Mouse (Mus musculus) midbrain, embryonic 12.5 days (tissue): ENCODE measurements around the gene Cemip2. TPM values are rescaled to one million over a fixed set of nuclear protein-coding genes. Genes with fewer than 3 reads are reported as not detected.

Experiments
- ATAC-seq: fragments of 200-750 bp; cut with Nextera tagmentation; 2 replicates; pipeline ENCODE4 v1.8.0; 2017; ENCODE audit warnings: low read depth, moderate TSS enrichment, moderate library complexity; ENCODE audit not compliant: low FRiP score
- H3K27ac ChIP-seq: fragments of 300-500 bp; sonication (generic); replicated peaks from 2 replicates; pipeline ENCODE4 v1.5.1; 2016; ENCODE audit warnings: mild to moderate bottlenecking
- H3K27me3 ChIP-seq: fragments of 300-500 bp; sonication (generic); 2 replicates; pipeline ENCODE4 v1.6.1; 2016; ENCODE audit warnings: mild to moderate bottlenecking
- H3K36me3 ChIP-seq: fragments of 300-500 bp; sonication (generic); 2 replicates; pipeline ENCODE4 v1.6.1; 2016
- H3K4me1 ChIP-seq: fragments of 300-500 bp; sonication (generic); 2 replicates; pipeline ENCODE4 v1.6.1; 2016
- H3K4me2 ChIP-seq: fragments of 300-500 bp; sonication (generic); replicated peaks from 2 replicates; pipeline ENCODE4 v1.6.1; 2016; ENCODE audit warnings: mild to moderate bottlenecking, moderate library complexity
- H3K4me3 ChIP-seq: fragments of 300-500 bp; sonication (generic); 2 replicates; pipeline ENCODE4 v1.5.1; 2016; ENCODE audit warnings: mild to moderate bottlenecking
- H3K9ac ChIP-seq: fragments of 300-500 bp; sonication (generic); replicated peaks from 2 replicates; pipeline ENCODE4 v1.6.1; 2016; ENCODE audit warnings: mild to moderate bottlenecking, moderate library complexity
- H3K9me3 ChIP-seq: fragments of 300-500 bp; sonication (generic); 2 replicates; pipeline ENCODE4 v1.6.1; 2016; ENCODE audit warnings: mild to moderate bottlenecking
- WGBS: fragments of 180-500 bp; shearing (Covaris S2); methylation state at CpG from one replicate; pipeline ENCODE4 v1.1.7; 2016; 5-methylcytosine and 5-hydroxymethylcytosine counted together
- polyA plus RNA-seq: library from polyadenylated mRNA; unstranded; fragments of >200 nt; fragmentation: Nextera tagmentation; extraction: Ambion mirVana; gene quantifications from 2 replicates; pipeline ENCODE4 v1.2.1, GENCODE M21; 2016

Gene Cemip2
- polyA plus RNA-seq, 1 experiment from 2014 or later: 105 TPM

DNA sequence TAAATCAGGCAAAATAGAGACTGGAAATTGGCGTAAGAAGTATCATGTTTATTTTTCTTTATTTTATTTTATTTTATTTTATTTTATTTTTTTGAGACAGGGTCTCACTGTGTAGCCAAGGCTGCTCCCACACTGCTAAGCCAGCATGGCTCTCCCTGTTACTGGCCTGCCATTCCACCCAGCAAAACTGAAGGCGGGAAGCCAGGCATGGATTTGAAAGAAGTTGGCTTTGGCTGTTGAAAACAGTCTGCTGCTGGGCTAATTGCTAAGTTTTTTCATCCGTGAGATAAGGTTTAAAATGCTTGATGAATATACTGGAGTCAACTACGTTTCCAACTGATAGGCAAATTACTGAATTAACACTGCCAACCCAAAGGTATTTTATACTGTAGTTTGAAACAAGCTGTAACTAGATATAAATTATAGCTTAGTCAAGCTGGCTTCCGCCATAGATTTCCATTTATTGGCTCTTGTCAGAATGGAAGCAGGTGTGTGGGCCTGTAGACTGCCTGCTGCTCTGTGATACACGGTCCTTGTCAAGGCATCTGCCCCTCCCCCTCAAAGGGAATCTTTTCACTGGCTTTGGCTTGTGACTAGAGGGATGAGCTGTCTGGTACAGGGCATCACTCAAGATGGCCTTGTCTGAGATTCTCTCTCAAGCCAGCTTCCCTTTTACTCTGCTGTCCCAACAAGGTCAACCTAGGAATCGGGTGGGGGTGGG lies 3.1 kb downstream of the Cemip2 start:
- Histone ChIP-seq H3K36me3 (no peaks in the 10 kb centered on the region), H3K9me3 (no peaks in the 10 kb centered on the region), H3K27ac (peak overlapping the region; percentile 95), H3K27me3 (no peaks in the 10 kb centered on the region), H3K4me3 (peak overlapping the region; percentile 93), H3K4me2 (peak overlapping the region; percentile 89), H3K9ac (peak overlapping the region; percentile 96), H3K4me1 (peaks cover 74% of the 10 kb centered on the region)
- ATAC-seq: no peak
- WGBS: 42% methylated on average over 7 of the region's 7 CpGs

DNA sequence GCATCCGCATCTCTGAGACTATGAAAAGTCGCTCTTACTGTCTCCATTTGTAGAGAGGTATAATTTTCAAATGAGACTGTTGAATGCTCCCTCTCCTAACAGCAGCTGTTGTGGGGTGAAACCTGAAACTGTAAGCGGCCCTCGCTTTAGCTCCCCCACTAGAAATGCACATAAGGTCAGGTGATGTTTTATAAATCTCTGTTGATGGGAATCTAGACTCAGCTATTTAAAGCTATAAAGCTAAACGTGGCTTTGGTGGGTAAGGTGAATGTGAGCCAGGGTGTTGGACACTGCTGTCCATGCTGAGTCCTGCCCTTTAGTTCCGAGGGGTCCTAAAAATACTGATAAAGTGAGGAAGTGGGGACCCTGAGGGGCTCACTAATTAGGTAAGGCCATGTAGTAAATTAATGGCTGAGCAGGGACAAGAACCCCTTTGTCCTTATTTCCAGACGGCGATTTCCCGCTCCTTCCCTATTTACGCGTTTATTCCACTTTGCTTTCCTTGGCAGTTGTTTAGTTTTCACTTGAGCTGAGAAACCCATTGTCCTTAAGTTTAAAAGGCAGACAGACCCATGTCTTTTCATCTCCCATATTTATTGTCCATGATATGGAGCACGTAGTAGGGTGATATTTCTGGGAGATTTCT lies 3.8 kb downstream of the Cemip2 start:
- peak overlapping the region; percentile 93 for H3K4me3 ChIP-seq
- H3K36me3 ChIP-seq: no peaks in the 10 kb centered on the region
- no peaks in the 10 kb centered on the region for H3K9me3 ChIP-seq
- H3K4me1 ChIP-seq: peaks cover 78% of the 10 kb centered on the region
- no peaks in the 10 kb centered on the region for H3K27me3 ChIP-seq
- peak overlapping the region; percentile 29 for H3K9ac ChIP-seq
- peak overlapping the region; percentile 95 for H3K27ac ChIP-seq
- peak overlapping the region; percentile 89 for H3K4me2 ChIP-seq
- 49% methylated on average over 12 of the region's 12 CpGs for WGBS
- ATAC-seq: no peak

DNA sequence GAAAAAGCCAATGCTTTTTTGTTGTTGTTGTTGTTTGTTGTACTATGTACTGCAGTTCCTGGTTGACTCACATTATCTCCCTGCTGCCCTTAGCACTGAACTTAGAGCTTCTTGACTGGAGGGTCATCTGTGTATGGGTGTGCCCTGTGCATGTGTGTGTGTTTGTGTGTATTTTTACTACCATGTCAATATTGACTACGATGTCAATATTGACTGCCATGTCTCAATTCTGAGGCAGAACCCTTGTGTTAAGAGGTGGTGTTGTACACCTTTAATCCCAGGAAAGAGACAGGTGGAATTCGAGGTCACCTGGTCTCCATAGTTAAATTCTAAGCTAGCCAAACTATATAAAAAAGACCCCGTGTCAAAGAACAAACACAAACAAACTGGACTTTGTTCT lies 5.6 kb downstream of the Cemip2 start:
- no peak overlapping the region for H3K4me3 ChIP-seq
- H3K4me2 ChIP-seq: peak overlapping the region; percentile 46
- no peaks in the 10 kb centered on the region for H3K36me3 ChIP-seq
- no peaks in the 10 kb centered on the region for H3K9me3 ChIP-seq
- peak overlapping the region; percentile 98 for H3K27ac ChIP-seq
- 61% methylated on average over 3 of the region's 3 CpGs for WGBS
- peak overlapping the region; percentile 46; the same call in 1 of the 2 replicates for H3K9ac ChIP-seq
- no peaks in the 10 kb centered on the region for H3K27me3 ChIP-seq
- H3K4me1 ChIP-seq: peaks cover 86% of the 10 kb centered on the region
- ATAC-seq: no peak

DNA sequence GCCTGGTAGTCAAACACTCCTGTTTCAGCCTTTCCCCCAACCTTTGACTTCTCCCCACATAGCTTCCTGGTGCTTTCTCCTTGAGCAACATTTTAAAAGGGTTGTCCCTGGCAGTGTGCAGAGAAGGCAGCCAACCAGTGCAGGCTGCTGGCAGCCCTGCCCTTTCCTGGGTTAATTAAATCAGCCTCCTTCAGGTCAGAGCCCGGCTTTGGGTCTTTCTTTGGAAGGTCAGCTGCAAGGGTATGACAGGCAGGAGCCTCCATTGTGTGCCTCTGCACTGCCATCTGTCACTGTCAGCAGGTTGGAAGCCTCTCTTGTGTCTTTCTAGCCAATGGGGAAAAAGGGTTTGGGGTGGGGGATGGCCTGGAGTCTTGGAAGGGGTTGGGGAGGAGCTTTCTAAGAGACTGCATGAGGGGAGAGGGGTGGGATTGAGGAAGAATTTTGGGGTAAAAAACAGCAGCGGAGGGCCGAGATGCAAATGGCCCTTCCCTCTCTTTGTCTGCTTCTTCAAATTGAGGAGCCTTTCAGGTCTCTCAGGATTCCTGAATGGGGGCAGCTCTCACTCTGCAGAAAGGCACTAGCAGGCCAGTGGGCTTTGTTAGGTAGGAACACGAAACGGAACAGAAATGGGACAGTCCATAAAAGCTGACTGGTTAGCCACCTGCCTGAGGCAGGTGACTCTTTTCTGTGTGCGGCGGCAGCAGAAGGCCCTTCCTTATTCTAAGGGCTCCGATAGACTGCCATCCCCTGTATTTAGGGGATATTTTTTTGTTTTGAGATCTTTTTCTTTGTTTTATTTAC lies 6.4 kb downstream of the Cemip2 start:
- H3K27ac ChIP-seq: peak overlapping the region; percentile 98
- peaks cover 89% of the 10 kb centered on the region for H3K4me1 ChIP-seq
- peak overlapping the region; percentile 46 for H3K9ac ChIP-seq
- H3K4me2 ChIP-seq: peak overlapping the region; percentile 46
- H3K27me3 ChIP-seq: no peaks in the 10 kb centered on the region
- ATAC-seq: peak; percentile 88
- 8% methylated on average over 8 of the region's 8 CpGs for WGBS
- no peaks in the 10 kb centered on the region for H3K36me3 ChIP-seq
- no peaks in the 10 kb centered on the region for H3K9me3 ChIP-seq
- H3K4me3 ChIP-seq: peak overlapping the region; percentile 10; the same call in 1 of the 2 replicates

DNA sequence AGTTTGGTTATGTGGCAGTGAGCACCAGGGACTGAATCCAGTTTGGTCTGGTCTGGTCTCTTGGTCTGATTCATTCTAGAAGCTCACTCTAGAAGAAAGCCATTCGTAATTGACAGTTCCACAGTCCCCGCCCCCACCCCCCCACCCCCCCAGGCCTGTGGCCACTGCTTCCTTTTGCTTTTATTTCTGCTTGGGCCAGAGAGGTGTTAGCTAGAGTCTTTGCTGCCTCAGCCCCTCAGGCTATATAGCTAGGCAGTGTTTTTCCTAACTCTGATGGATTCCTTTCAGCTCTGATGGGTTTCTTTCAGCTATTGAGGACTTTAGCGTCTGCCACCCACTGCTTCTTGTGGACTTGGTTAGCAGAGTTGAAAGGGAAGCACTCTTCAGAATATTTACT lies 7.0 kb downstream of the Cemip2 start:
- Histone ChIP-seq H3K4me1 (peaks cover 90% of the 10 kb centered on the region), H3K9ac (peak overlapping the region; percentile 46), H3K9me3 (no peaks in the 10 kb centered on the region), H3K4me3 (peak overlapping the region; percentile 10; the same call in 1 of the 2 replicates), H3K27me3 (no peaks in the 10 kb centered on the region), H3K27ac (peak overlapping the region; percentile 98), H3K4me2 (peak overlapping the region; percentile 46), H3K36me3 (no peaks in the 10 kb centered on the region)
- WGBS: 3% methylated on average over 3 of the region's 3 CpGs
- ATAC-seq: peak; percentile 2

DNA sequence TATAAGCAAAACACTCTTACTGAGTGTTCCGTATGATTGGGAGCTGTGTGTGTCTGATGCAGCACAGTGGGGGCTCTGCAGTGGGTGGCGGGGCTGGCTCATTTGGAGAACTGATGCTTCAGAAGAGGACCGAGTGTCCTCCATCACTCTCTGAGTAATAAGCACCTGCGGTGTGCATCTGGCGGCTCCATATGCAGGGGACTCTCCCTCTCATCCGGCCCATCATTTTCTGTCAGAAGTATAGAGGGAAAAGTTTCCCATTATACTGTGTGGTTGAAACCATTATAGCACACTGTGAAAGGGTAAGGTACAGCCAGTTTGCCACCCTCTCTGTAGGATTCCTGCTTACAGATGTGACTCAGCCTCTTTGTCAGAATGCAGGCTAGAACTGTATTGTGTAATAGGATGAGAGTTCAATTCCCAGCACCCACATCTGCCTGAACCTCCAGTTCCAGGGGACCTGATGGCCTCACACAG lies 8.9 kb downstream of the Cemip2 start:
- peaks cover 80% of the 10 kb centered on the region for H3K4me1 ChIP-seq
- no peak for ATAC-seq
- no peaks in the 10 kb centered on the region for H3K27me3 ChIP-seq
- peak overlapping the region; percentile 28 for H3K4me2 ChIP-seq
- no peaks in the 10 kb centered on the region for H3K36me3 ChIP-seq
- H3K4me3 ChIP-seq: no peak overlapping the region
- no peak overlapping the region for H3K9ac ChIP-seq
- peak overlapping the region; percentile 81 for H3K27ac ChIP-seq
- 43% methylated on average over 6 of the region's 6 CpGs for WGBS
- no peaks in the 10 kb centered on the region for H3K9me3 ChIP-seq

DNA sequence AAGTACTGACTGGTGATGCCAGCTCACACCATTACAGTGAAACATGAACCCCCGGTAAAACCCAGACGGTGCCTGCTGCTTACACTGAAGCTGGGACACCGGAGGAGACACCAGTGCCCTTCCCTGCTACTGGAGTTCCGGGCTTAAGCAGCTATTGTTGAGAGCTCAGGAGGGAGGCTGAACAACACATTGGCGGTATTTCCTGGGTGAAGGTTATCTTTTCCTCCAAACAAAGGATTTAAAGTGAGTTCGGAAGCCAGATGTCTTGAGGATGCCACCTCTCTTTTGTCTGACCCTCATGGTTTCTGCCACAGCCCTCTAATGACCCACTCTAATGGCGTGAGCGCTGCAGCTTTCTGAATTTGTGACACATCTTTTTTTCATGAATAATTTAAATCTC lies 10.9 kb downstream of the Cemip2 start:
- Histone ChIP-seq H3K36me3 (peaks cover 15% of the 10 kb centered on the region), H3K27ac (peak overlapping the region; percentile 94), H3K9me3 (no peaks in the 10 kb centered on the region), H3K4me3 (peak overlapping the region; percentile 3; the same call in 1 of the 2 replicates), H3K4me1 (peaks cover 63% of the 10 kb centered on the region), H3K9ac (peak overlapping the region; percentile 47), H3K27me3 (no peaks in the 10 kb centered on the region), H3K4me2 (peak overlapping the region; percentile 41)
- WGBS: 3% methylated on average over 8 of the region's 8 CpGs
- ATAC-seq: no peak

DNA sequence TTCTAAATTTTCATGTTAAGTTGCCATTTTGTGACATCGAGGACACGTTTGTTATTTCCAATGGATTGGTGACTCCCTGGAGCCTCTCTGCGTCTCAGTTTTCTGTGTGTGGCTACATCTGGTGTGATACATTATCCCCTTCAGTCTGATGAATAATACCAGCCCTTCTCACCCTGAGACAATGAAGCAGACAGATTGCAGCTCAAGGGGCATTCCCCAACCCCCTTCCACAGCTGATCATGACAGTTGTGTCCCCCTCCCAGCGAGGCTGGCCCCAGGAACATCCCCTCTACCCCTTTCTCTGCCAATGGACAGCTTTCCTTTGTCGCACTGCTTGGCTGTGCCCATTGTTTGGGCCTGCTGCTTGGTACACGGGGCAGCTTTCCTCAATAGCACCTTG lies 11.5 kb downstream of the Cemip2 start:
- H3K4me1 ChIP-seq: peaks cover 56% of the 10 kb centered on the region
- no peaks in the 10 kb centered on the region for H3K9me3 ChIP-seq
- 7% methylated on average over 6 of the region's 6 CpGs for whole genome bisulfite sequencing
- no peaks in the 10 kb centered on the region for H3K27me3 ChIP-seq
- no peak overlapping the region; the same call in 1 of the 2 replicates for H3K9ac ChIP-seq
- no peak overlapping the region for H3K4me3 ChIP-seq
- peak; percentile 82 for ATAC-seq
- H3K27ac ChIP-seq: peak overlapping the region; percentile 94
- peaks cover 22% of the 10 kb centered on the region for H3K36me3 ChIP-seq
- peak overlapping the region; percentile 41; the same call in 1 of the 2 replicates for H3K4me2 ChIP-seq

DNA sequence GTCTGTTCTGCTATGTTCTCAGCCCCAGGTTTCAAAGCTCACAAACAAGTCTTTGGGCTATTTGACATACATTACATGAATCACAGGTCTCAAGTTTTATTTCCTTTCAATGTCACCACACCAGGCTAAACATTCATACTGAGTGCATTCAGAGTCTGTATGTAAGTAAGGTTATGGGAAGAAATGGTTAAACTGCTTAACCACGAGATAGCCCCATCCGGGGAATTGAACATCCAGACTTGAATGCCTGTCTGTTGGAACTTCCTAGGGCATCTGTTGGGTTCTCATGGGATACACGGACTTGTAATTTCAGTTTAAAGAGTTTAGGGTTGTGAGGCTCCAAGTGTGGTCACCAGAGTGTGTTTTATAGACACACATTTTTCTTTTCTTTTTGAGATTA lies 13.2 kb downstream of the Cemip2 start:
- Histone ChIP-seq H3K27ac (peak overlapping the region; percentile 60), H3K4me1 (peaks cover 40% of the 10 kb centered on the region), H3K36me3 (peaks cover 35% of the 10 kb centered on the region)

DNA sequence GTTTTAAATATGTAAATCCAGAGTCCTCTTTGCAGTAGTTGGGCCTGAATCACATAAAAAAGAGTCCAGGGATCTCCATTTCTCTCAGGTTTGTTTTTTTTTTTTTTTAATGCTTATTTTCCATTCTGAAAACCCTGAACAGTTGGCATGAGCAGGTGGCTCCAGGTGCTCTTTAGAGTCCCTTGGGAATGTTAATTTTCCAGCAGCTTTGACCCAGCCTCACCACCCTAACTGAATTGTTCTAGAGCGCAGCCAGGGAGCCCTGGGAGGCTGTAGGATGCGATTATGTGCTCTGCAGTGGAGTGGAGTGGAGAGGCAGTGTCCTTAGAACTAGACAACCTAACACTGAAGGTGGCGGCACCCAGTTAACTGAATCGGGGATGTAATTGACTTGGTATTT lies 13.7 kb downstream of the Cemip2 start:
- H3K4me3 ChIP-seq: no peak overlapping the region
- peaks cover 38% of the 10 kb centered on the region for H3K36me3 ChIP-seq
- WGBS: 71% methylated on average over 4 of the region's 4 CpGs
- peaks cover 37% of the 10 kb centered on the region for H3K4me1 ChIP-seq
- ATAC-seq: no peak
- no peak overlapping the region for H3K4me2 ChIP-seq
- H3K9me3 ChIP-seq: no peaks in the 10 kb centered on the region
- no peaks in the 10 kb centered on the region for H3K27me3 ChIP-seq
- H3K27ac ChIP-seq: peak overlapping the region; percentile 60
- H3K9ac ChIP-seq: no peak overlapping the region

More for the DNA sequence above, 13.2 kb downstream of the Cemip2 start:
- 77% methylated on average over 3 of the region's 3 CpGs for WGBS
- Histone ChIP-seq H3K9me3 (no peaks in the 10 kb centered on the region), H3K9ac (no peak overlapping the region), H3K4me2 (no peak overlapping the region), H3K4me3 (no peak overlapping the region), H3K27me3 (no peaks in the 10 kb centered on the region)
- no peak for ATAC-seq

DNA sequence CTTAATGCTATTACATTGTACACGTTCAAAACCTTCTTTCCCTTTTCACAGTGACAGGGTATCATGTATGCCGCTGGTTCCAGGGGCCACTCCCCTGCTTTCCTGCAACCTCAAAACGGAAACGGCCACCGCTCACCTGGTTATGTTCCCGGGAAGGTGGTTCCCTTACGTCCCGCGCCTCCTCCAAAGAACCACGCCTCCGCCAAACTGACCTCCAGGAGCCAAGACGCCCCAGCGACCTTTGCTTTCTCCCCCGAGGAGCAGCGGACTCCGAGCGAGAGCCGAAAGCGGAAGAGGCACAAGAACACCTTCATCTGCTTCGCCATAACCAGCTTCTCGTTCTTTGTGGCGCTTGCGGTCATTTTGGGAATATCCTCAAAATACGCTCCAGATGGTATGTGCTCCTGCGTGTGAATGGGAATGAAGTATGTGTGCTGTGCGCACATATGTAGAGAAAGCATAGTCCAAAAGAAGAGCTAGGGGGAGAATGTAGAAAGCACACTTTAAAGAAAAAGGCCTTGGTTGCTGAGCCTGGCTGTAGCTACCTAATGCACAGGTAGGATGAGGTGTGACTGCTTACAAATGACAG lies 14.5 kb downstream of the Cemip2 start:
- H3K9ac ChIP-seq: no peak overlapping the region
- peaks cover 29% of the 10 kb centered on the region for H3K4me1 ChIP-seq
- H3K4me3 ChIP-seq: no peak overlapping the region
- peaks cover 45% of the 10 kb centered on the region for H3K36me3 ChIP-seq
- no peak overlapping the region for H3K4me2 ChIP-seq
- H3K27ac ChIP-seq: no peak overlapping the region
- no peaks in the 10 kb centered on the region for H3K9me3 ChIP-seq
- 93% methylated on average over 26 of the region's 26 CpGs for WGBS
- H3K27me3 ChIP-seq: no peaks in the 10 kb centered on the region
- no peak for ATAC-seq
